Mouse (Mus musculus) megakaryocyte, embryonic 14.5 days (primary cell): Measurements from ENCODE around the gene Hddc2. TPM values are rescaled to one million over a fixed set of nuclear protein-coding genes. Genes with fewer than 3 reads are reported as not detected.
"Not testable (repeated sequence)": the region's sequence is repeated elsewhere in the genome, so short reads cannot be mapped to it uniquely, and the experiment has no call there.

ENCODE experiments used
- H3K27me3 ChIP-seq: replicated peaks from 2 replicates; pipeline ENCODE3; 2012; ENCODE audit warnings: inconsistent platforms
- H3K36me3 ChIP-seq: replicated peaks from 2 replicates; pipeline ENCODE3; 2012; ENCODE audit warnings: low read length, inconsistent platforms, mixed read lengths
- H3K4me1 ChIP-seq: 2 replicates; pipeline ENCODE4 v1.6.1; 2012; ENCODE audit warnings: inconsistent platforms
- H3K4me3 ChIP-seq: replicated peaks from 2 replicates; pipeline ENCODE3; 2012; ENCODE audit warnings: moderate library complexity, mild to moderate bottlenecking, inconsistent platforms
- H3K9me3 ChIP-seq: 2 replicates; pipeline ENCODE4 v1.6.1; 2012; ENCODE audit warnings: inconsistent platforms
- FLI1 ChIP-seq: IDR thresholded peaks from 2 replicates; pipeline ENCODE4 v1.6.1; 2012; ENCODE audit warnings: low read length, inconsistent platforms, mixed read lengths
- GATA1 ChIP-seq: IDR thresholded peaks from 3 replicates; pipeline ENCODE4 v1.6.1; 2012; ENCODE audit warnings: mixed read lengths, low read length, inconsistent platforms, borderline replicate concordance
- polyA plus RNA-seq: library from polyadenylated mRNA; stranded (reverse); fragments of >175 nt; gene quantifications from 2 replicates; pipeline ENCODE4 v1.2.3, GENCODE M21; 2012; ENCODE audit warnings: low replicate concordance; ENCODE audit not compliant: insufficient read depth

Gene Hddc2
- polyA plus RNA-seq, 1 experiment: 2.2 TPM

- TF ChIP-seq GATA1 (no peak), FLI1 (no peak)
- no peaks in the 10 kb centered on the region for H3K9me3 ChIP-seq
- no peak overlapping the region for H3K4me3 ChIP-seq
- no peaks in the 10 kb centered on the region for H3K36me3 ChIP-seq
- H3K4me1 ChIP-seq: no peaks in the 10 kb centered on the region
- H3K27me3 ChIP-seq: no peaks in the 10 kb centered on the region
These were observed 39.8 kb downstream of the Hddc2 start for GRCm38 (mm10) chr10:31352845-31353427.

- H3K27me3 ChIP-seq: no peaks in the 10 kb centered on the region
- H3K36me3 ChIP-seq: no peaks in the 10 kb centered on the region
- no peaks in the 10 kb centered on the region for H3K4me1 ChIP-seq
- TF ChIP-seq GATA1: no peak
- TF ChIP-seq FLI1: no peak
- no peaks in the 10 kb centered on the region for H3K9me3 ChIP-seq
- no peak overlapping the region for H3K4me3 ChIP-seq
These were observed 41.0 kb downstream of the Hddc2 start for GRCm38 (mm10) chr10:31354141-31354540.

GRCm38 (mm10) chr10:31354886-31355461 is 41.8 kb downstream of the Hddc2 start:
- H3K36me3 ChIP-seq: no peaks in the 10 kb centered on the region
- TF ChIP-seq FLI1 (no peak), GATA1 (no peak)
- H3K9me3 ChIP-seq: no peaks in the 10 kb centered on the region

GRCm38 (mm10) chr10:31359749-31360148 is 46.6 kb downstream of the Hddc2 start:
- Histone ChIP-seq H3K36me3 (no peaks in the 10 kb centered on the region), H3K4me1 (peaks cover 5% of the 10 kb centered on the region; the same call in 1 of the 2 replicates), H3K27me3 (no peaks in the 10 kb centered on the region), H3K9me3 (0 out of 2 replicates have a peak, but pooled peaks cover 5% of the 10 kb centered on the region), H3K4me3 (no peak overlapping the region)
- no peak for TF ChIP-seq FLI1
- TF ChIP-seq GATA1: no peak

More at GRCm38 (mm10) chr10:31354886-31355461, 41.8 kb downstream of the Hddc2 start:
- Histone ChIP-seq H3K4me1 (peaks cover 5% of the 10 kb centered on the region; the same call in 1 of the 2 replicates), H3K4me3 (no peak overlapping the region), H3K27me3 (no peaks in the 10 kb centered on the region)

GRCm38 (mm10) chr10:31370200-31370599 is 57.0 kb downstream of the Hddc2 start:
- not testable (repeated sequence) for H3K4me1 ChIP-seq, H3K4me3 ChIP-seq, H3K9me3 ChIP-seq, H3K36me3 ChIP-seq, H3K27me3 ChIP-seq

Other genes with a start within 250 kb of the Hddc2 start
- not detected in 2 replicates for gene Tpd52l1, start 132.6 kb downstream of the Hddc2 start, polyA plus RNA-seq